In genomic region chr2:25421896-25422295, GRCm38 (mm10) we compare ENCODE assay signal across 8 mouse cellular contexts. TPM values are rescaled to one million over a fixed set of nuclear protein-coding genes. Genes with fewer than 3 reads are reported as not detected.
DNase-seq lines count a peak whose midpoint lies in the region; ATAC-seq and TF ChIP-seq lines count a peak whose summit lies in the region.

No protein-coding gene starts in this region.

- no peak for TF ChIP-seq POLR2A in lung, adult 2 months (IDR thresholded peaks at IDR 0.05; ENCODE audit: borderline replicate concordance, extremely low read depth, low read depth, low read length)

- ATAC-seq in hematopoietic stem cell, adult 5-6 weeks (replicated peaks in 1 of 2; ENCODE audit: insufficient read depth in 1 of 2, low FRiP score in 2 of 2, low TSS enrichment in 1 of 2, low read depth in 1 of 2, poor library complexity in 2 of 2, severe bottlenecking in 2 of 2): peak; percentile 13 to 27; a peak in 1 of 4 replicates

- no peak overlapping the region for H3K4me3 ChIP-seq in lung, adult 2 months (replicated peaks; ENCODE audit: extremely low read depth, low read depth, low read length)

- peaks cover 2% of the 10 kb centered on the region; the same call in 1 of the 2 replicates for H3K4me1 ChIP-seq in lung, adult 2 months (ENCODE audit: control insufficient read depth, insufficient read depth, low read length)

- DNase-seq in layer of hippocampus, adult 11-12 months (ENCODE audit: low spot score): peak; percentile 48
- DNase-seq in layer of hippocampus, postnatal 36 days: no peak
- peak; percentile 87 for DNase-seq in ES-CJ7 (ENCODE audit: low read depth, low spot score)
- peak; percentile 55 to 69 for DNase-seq in cerebellum, adult 18-20 months
- DNase-seq in lung, adult 2 months: no peak
- peak; percentile 87 for DNase-seq in retina, embryonic 14.5 days (ENCODE audit: low spot score)
- DNase-seq in gastrocnemius, postnatal 36 days: no peak

- 22% methylated on average over 3 of the region's 3 CpGs for WGBS in lung, adult 2 months

- peak; percentile 41 for TF ChIP-seq CTCF in lung, adult 2 months (IDR thresholded peaks at IDR 0.05; ENCODE audit: insufficient read depth, low read length)

- intact Hi-C loops in gastrocnemius, postnatal 36 days (cut with DNase I): loop anchor here (2.0 to 5.0 kb wide), 3 partner anchors 61 to 155 kb away; partner anchors contain the start of gene Phpt1

RNA-seq across cellular contexts. Expression of gene Fut7, which starts 1.2 kb away (rescaled TPM):
- total RNA-seq in layer of hippocampus, postnatal 36 days (2021): under 1 TPM; 0.87 to 0.94 TPM
- total RNA-seq in hematopoietic stem cell, adult 5-6 weeks (2017): 23.6 and 28.5 TPM in 2 replicates
- polyA plus RNA-seq in lung, adult 2 months (2012; rRNA removed): 2.1 and 3.0 TPM in 2 replicates
- not detected for total RNA-seq in gastrocnemius, postnatal 36 days (2021)

RNA-seq across cellular contexts. Expression of gene Abca2, which starts 6.6 kb away (rescaled TPM):
- 100 to 1,000 TPM; 147 to 167 TPM for total RNA-seq in layer of hippocampus, postnatal 36 days (2021)
- 52.7 and 57.5 TPM in 2 replicates for total RNA-seq in hematopoietic stem cell, adult 5-6 weeks (2017)
- polyA plus RNA-seq in lung, adult 2 months (2012; rRNA removed): 52.4 and 61.5 TPM in 2 replicates
- total RNA-seq in gastrocnemius, postnatal 36 days (2021): 10 to 100 TPM; 12.3 to 16.5 TPM

RNA-seq across cellular contexts. Expression of gene Npdc1, which starts 22.7 kb away (rescaled TPM):
- 100 to 1,000 TPM; 422 to 431 TPM for total RNA-seq in layer of hippocampus, postnatal 36 days (2021)
- total RNA-seq in hematopoietic stem cell, adult 5-6 weeks (2017): 0.74 and 2.3 TPM in 2 replicates
- 166 and 185 TPM in 2 replicates for polyA plus RNA-seq in lung, adult 2 months (2012; rRNA removed)
- 10 to 100 TPM; 14.2 to 17.6 TPM for total RNA-seq in gastrocnemius, postnatal 36 days (2021)

RNA-seq across cellular contexts. Expression of gene Entpd2, which starts 26.2 kb away (rescaled TPM):
- 10 to 100 TPM; 14.9 to 16.1 TPM for total RNA-seq in layer of hippocampus, postnatal 36 days (2021)
- total RNA-seq in hematopoietic stem cell, adult 5-6 weeks (2017): not detected in 2 replicates
- polyA plus RNA-seq in lung, adult 2 months (2012; rRNA removed): 18.4 and 18.6 TPM in 2 replicates
- total RNA-seq in gastrocnemius, postnatal 36 days (2021): 1 to 10 TPM; 7.2 to 9.5 TPM

RNA-seq across cellular contexts. Expression of gene Clic3, which starts 34.7 kb away (rescaled TPM):
- total RNA-seq in layer of hippocampus, postnatal 36 days (2021): under 1 TPM in 1 of 2 experiments, not detected in 1; 0.66 TPM
- total RNA-seq in hematopoietic stem cell, adult 5-6 weeks (2017): not detected in 2 replicates
- polyA plus RNA-seq in lung, adult 2 months (2012; rRNA removed): 1,602 and 1,847 TPM in 2 replicates
- total RNA-seq in gastrocnemius, postnatal 36 days (2021): under 1 TPM; 0.35 to 0.46 TPM

Comparison
In these comparisons a context has a peak if more than half of its experiments do, and no peak if none do; other contexts are left out.
1. DNase-seq: peak in layer of hippocampus, adult 11-12 months (single experiment), ES-CJ7 (single experiment), cerebellum, adult 18-20 months (2 of 2) and retina, embryonic 14.5 days (single experiment); none in layer of hippocampus, postnatal 36 days (0 of 2), lung, adult 2 months (single experiment) and gastrocnemius, postnatal 36 days (0 of 2).
2. RNA of gene Fut7, which starts 1.2 kb away (total RNA-seq): 23.6 to 28.5 TPM in hematopoietic stem cell, adult 5-6 weeks; 0.87 to 0.94 TPM in layer of hippocampus, postnatal 36 days and not detected in gastrocnemius, postnatal 36 days; every median in the first group is over 10 times any median in the second.
3. RNA of gene Npdc1, which starts 22.7 kb away (total RNA-seq): 422 to 431 TPM in layer of hippocampus, postnatal 36 days; 14.2 to 17.6 TPM in gastrocnemius, postnatal 36 days and 0.74 to 2.3 TPM in hematopoietic stem cell, adult 5-6 weeks; every median in the first group is over 10 times any median in the second.